Mouse (Mus musculus): ENCODE results near the gene Hist1h3e. TPM values are rescaled to one million over a fixed set of nuclear protein-coding genes. Genes with fewer than 3 reads are reported as not detected.
A peak's percentile ranks its signal among the peaks of the same experiment; 100 is the strongest.

The Hist1h3e gene
- polyA plus RNA-seq, 1 experiment from 2014 or later = 9.6 TPM

DNA sequence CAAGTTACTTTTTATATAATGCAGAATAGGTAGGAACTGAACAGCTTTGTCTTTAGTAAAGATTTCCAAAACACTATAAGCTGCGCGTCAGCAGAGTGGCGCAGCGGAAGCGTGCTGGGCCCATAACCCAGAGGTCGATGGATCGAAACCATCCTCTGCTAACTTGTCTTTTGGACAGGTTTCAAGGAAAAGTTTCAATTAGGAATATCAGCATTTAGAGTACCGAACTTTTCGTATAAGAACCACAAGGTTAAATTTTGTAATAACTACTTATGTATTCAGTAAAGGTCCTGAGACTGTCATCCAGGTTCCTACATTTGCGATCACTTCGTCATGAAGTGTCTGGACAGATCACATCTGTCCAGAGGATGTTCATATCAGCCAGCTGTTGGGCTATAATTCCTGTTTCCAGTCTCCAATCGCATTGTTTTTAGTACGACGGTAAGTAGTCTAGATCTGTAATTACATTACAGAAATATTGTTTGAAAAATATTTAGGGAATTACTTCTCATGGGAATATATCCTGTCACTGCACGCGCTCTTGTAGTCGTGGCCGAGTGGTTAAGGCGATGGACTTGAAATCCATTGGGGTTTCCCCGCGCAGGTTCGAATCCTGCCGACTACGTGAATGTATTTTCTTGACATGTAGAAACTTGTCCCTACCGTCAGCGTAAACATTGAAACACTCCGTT lies 44.4 kb downstream of the Hist1h3e start:
- WGBS = under 1% methylated on average over 27 of the region's 27 CpGs
- no peaks in the 10 kb centered on the region for H3K9me3 ChIP-seq (ENCODE audit: control insufficient read depth, low read length)
- peak; percentile 86 for ATAC-seq (ENCODE audit: insufficient number of reproducible peaks, low FRiP score, low TSS enrichment, low read depth)
- no peaks in the 10 kb centered on the region for H3K27me3 ChIP-seq (ENCODE audit: control insufficient read depth, insufficient read depth, low read length)
- DNase-seq (ENCODE audit: low spot score) = peak; percentile 92
- H3K27ac ChIP-seq (replicated peaks; ENCODE audit: low read depth, low read length) = no peak overlapping the region
- H3K4me3 ChIP-seq (ENCODE audit: low read depth, low read length) = peak overlapping the region; percentile 47
- H3K4me1 ChIP-seq (ENCODE audit: control insufficient read depth, insufficient read depth, low read length) = no peaks in the 10 kb centered on the region
- H3K4me2 ChIP-seq (ENCODE audit: low read depth, severe bottlenecking) = peak overlapping the region; percentile 70
- H3K9ac ChIP-seq (ENCODE audit: low read length) = no peak overlapping the region
- H3K36me3 ChIP-seq (ENCODE audit: control insufficient read depth, insufficient read depth, low read length) = no peaks in the 10 kb centered on the region

DNA sequence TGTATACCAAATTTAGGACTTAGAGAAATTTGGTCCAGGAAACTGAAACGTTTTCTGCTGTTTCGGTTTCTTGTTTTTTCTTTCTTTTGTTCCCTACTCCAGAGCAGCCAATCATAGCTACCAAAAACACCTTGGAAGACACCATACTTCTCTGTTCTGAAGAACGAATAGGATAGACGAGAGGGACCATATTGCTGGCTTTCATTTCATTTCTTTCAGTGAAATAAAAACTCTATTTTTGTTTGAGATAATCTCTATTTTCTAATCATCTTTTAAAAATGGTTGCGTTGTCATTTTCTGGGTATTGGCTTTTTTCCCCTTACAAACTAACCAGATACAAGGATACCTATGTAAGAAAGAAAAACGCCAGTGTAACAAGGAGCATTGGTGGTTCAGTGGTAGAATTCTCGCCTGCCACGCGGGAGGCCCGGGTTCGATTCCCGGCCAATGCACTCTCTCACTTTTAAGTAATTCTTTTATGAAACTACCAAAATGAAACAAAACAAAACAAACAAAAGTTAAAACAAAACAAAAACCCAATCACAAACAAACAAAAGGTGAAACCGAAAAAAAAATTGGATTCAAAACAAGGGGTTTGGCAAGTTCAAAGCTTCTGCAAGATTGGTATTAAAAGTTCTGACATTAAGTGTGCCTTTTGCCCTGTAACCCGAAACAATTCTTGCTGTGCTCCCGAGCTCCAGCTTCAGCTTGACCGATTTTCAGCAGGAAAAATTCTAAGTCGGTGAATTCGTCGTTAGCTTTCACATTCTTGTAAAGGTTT lies 45.2 kb downstream of the Hist1h3e start:
- Histone ChIP-seq H3K4me3 (ENCODE audit: low read depth, low read length) (peak overlapping the region; percentile 47), H3K9ac (ENCODE audit: low read length) (no peak overlapping the region), H3K36me3 (ENCODE audit: control insufficient read depth, insufficient read depth, low read length) (no peaks in the 10 kb centered on the region), H3K9me3 (ENCODE audit: control insufficient read depth, low read length) (no peaks in the 10 kb centered on the region), H3K4me1 (ENCODE audit: control insufficient read depth, insufficient read depth, low read length) (no peaks in the 10 kb centered on the region), H3K27ac (replicated peaks; ENCODE audit: low read depth, low read length) (no peak overlapping the region), H3K27me3 (ENCODE audit: control insufficient read depth, insufficient read depth, low read length) (no peaks in the 10 kb centered on the region), H3K4me2 (ENCODE audit: low read depth, severe bottlenecking) (peak overlapping the region; percentile 45)
- peak; percentile 82 for DNase-seq (ENCODE audit: low spot score)
- WGBS = under 1% methylated on average over 19 of the region's 19 CpGs
- peak; percentile 71 for ATAC-seq (ENCODE audit: insufficient number of reproducible peaks, low FRiP score, low TSS enrichment, low read depth)

DNA sequence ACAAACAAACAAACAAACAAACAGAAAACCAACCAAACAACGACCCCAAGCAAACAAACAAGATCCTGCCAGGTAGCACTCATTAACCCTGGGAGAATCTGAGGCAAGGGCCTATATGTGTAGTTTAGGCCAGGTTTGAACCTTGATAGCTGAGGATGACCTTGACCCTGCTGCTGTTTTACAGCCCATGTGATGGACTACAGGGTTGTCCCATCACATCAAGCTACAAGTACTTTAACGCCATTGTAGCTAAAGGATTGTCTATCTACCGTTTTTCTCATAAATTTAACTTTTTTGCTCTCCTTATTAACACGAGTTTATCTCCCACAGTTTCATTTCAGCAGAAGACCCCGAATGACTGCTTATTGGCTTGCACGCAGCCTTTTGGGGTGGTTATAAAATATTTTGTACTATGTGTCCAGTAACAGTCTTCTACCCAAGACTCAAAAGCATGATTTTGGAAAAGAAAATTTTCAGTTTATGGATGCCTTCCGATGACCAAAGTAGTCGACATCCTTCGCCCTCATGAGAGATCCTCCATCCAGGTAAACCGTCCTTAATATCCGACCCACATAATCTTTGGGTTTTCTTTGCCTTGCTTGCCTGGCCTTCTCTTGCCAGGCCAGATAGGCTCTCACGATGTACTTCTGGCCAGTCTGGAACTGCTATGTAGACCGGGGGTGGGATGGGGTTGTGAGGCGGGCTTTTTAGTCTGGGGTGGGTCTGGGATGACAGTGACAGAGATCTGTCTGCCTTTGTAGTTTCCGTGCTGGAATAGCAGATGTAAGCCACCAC lies 46.1 kb downstream of the Hist1h3e start:
- no peaks in the 10 kb centered on the region for H3K36me3 ChIP-seq (ENCODE audit: control insufficient read depth, insufficient read depth, low read length)
- no peaks in the 10 kb centered on the region for H3K27me3 ChIP-seq (ENCODE audit: control insufficient read depth, insufficient read depth, low read length)
- WGBS = 55% methylated on average over 15 of the region's 15 CpGs
- DNase-seq (ENCODE audit: low spot score) (peak; percentile 45), ATAC-seq (ENCODE audit: insufficient number of reproducible peaks, low FRiP score, low TSS enrichment, low read depth) (no peak)
- no peak overlapping the region for H3K9ac ChIP-seq (ENCODE audit: low read length)
- H3K27ac ChIP-seq (replicated peaks; ENCODE audit: low read depth, low read length) = no peak overlapping the region
- H3K4me2 ChIP-seq (ENCODE audit: low read depth, severe bottlenecking) = peak overlapping the region; percentile 45
- peak overlapping the region; percentile 25; the same call in 1 of the 2 replicates for H3K4me3 ChIP-seq (ENCODE audit: low read depth, low read length)
- H3K4me1 ChIP-seq (ENCODE audit: control insufficient read depth, insufficient read depth, low read length) = no peaks in the 10 kb centered on the region
- no peaks in the 10 kb centered on the region for H3K9me3 ChIP-seq (ENCODE audit: control insufficient read depth, low read length)

DNA sequence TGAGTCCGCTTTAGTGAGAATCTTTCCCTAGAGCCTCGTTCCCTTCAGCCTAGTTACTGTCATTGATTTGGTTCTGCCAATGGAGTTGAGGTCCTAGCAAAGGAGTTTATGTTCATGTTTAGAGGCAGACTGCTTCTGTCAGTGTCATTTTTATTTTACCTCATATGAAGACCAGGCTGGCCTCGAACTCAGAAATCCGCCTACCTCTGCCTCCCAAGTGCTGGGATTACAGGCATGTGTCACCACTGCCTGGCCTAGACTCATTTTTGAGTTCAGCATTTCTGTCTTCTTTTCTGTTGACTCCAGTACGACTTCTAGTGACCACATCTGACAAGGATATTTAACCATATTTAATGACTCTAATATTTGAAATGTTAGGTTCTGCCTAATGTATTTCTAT lies 46.9 kb downstream of the Hist1h3e start:
- no peak overlapping the region for H3K9ac ChIP-seq (ENCODE audit: low read length)
- DNase-seq (ENCODE audit: low spot score) (no peak), ATAC-seq (ENCODE audit: insufficient number of reproducible peaks, low FRiP score, low TSS enrichment, low read depth) (no peak)
- no peaks in the 10 kb centered on the region for H3K36me3 ChIP-seq (ENCODE audit: control insufficient read depth, insufficient read depth, low read length)
- H3K27me3 ChIP-seq (ENCODE audit: control insufficient read depth, insufficient read depth, low read length) = no peaks in the 10 kb centered on the region
- no peak overlapping the region for H3K4me2 ChIP-seq (ENCODE audit: low read depth, severe bottlenecking)
- H3K4me3 ChIP-seq (ENCODE audit: low read depth, low read length) = no peak overlapping the region
- no peak overlapping the region for H3K27ac ChIP-seq (replicated peaks; ENCODE audit: low read depth, low read length)
- H3K4me1 ChIP-seq (ENCODE audit: control insufficient read depth, insufficient read depth, low read length) = no peaks in the 10 kb centered on the region
- H3K9me3 ChIP-seq (ENCODE audit: control insufficient read depth, low read length) = no peaks in the 10 kb centered on the region
- WGBS = 77% methylated on average over 5 of the region's 5 CpGs

DNA sequence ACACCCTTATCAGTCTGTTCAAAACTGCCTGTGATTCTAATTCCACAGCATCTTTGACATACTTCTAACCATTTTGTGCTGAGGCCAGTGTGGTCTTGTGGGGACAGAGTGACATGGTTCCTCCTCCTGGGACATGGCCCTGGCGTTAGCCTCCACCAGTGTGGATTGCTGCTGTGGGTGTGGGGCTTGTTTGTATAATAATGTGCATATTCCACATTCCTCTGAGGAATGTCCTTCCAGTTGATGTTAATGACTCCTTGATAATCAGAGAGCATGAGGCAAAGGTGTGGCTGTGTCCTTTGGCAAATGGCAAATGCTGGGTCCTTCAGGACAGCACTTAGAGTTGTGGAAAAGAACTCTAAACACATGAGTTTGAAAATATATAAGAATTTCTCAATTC lies 48.7 kb downstream of the Hist1h3e start:
- Histone ChIP-seq H3K36me3 (ENCODE audit: control insufficient read depth, insufficient read depth, low read length) (no peaks in the 10 kb centered on the region), H3K9ac (ENCODE audit: low read length) (no peak overlapping the region), H3K4me1 (ENCODE audit: control insufficient read depth, insufficient read depth, low read length) (no peaks in the 10 kb centered on the region), H3K4me3 (ENCODE audit: low read depth, low read length) (no peak overlapping the region), H3K27me3 (ENCODE audit: control insufficient read depth, insufficient read depth, low read length) (no peaks in the 10 kb centered on the region), H3K4me2 (ENCODE audit: low read depth, severe bottlenecking) (no peak overlapping the region), H3K9me3 (ENCODE audit: control insufficient read depth, low read length) (no peaks in the 10 kb centered on the region), H3K27ac (replicated peaks; ENCODE audit: low read depth, low read length) (no peak overlapping the region)
- WGBS = 89% methylated on average over 1 of the region's 1 CpGs
- DNase-seq (ENCODE audit: low spot score) (no peak), ATAC-seq (ENCODE audit: insufficient number of reproducible peaks, low FRiP score, low TSS enrichment, low read depth) (no peak)

Small RNAs within 50 kb of the gene (microRNA-seq; reads per million reads assigned to microRNA genes)
- gene Gm44297 (not detected), gene Gm44359 (not detected), gene Gm44394 (not detected), gene n-TStga1 (0.92 reads per million)

Other genes with a start within 250 kb of the Hist1h3e start
- 71.9 and 76.4 TPM in 2 replicates for gene Zfp322a, start 193.2 kb downstream of the Hist1h3e start, polyA plus RNA-seq (2014; fragmentation: Nextera tagmentation; extraction: Ambion mirVana)
- 16.3 and 17.4 TPM in 2 replicates for gene Abt1, start 138.5 kb downstream of the Hist1h3e start, polyA plus RNA-seq (2014; fragmentation: Nextera tagmentation; extraction: Ambion mirVana)
- not detected in 2 replicates for gene Btn1a1, start 96.5 kb downstream of the Hist1h3e start, polyA plus RNA-seq (2014; fragmentation: Nextera tagmentation; extraction: Ambion mirVana)
- 1.3 and 2.2 TPM in 2 replicates for gene Btn2a2, start 73.5 kb downstream of the Hist1h3e start, polyA plus RNA-seq (2014; fragmentation: Nextera tagmentation; extraction: Ambion mirVana)
- 4.0 and 5.6 TPM in 2 replicates for gene Hist1h4h, start 31.3 kb downstream of the Hist1h3e start, polyA plus RNA-seq (2014; fragmentation: Nextera tagmentation; extraction: Ambion mirVana)
- gene Hist1h2af, start 28.5 kb downstream of the Hist1h3e start, polyA plus RNA-seq (2014; fragmentation: Nextera tagmentation; extraction: Ambion mirVana) = 5.1 and 7.9 TPM in 2 replicates
- 7.0 and 9.4 TPM in 2 replicates for gene Hist1h3g, start 26.9 kb downstream of the Hist1h3e start, polyA plus RNA-seq (2014; fragmentation: Nextera tagmentation; extraction: Ambion mirVana)
- 0.79 and 1.0 TPM in 2 replicates for gene Hist1h2bh, start 19.0 kb downstream of the Hist1h3e start, polyA plus RNA-seq (2014; fragmentation: Nextera tagmentation; extraction: Ambion mirVana)
- 1.4 and 2.0 TPM in 2 replicates for gene Hist1h3f, start 18.3 kb downstream of the Hist1h3e start, polyA plus RNA-seq (2014; fragmentation: Nextera tagmentation; extraction: Ambion mirVana)
- gene Hist1h4f, start 10.7 kb downstream of the Hist1h3e start, polyA plus RNA-seq (2014; fragmentation: Nextera tagmentation; extraction: Ambion mirVana) = 0.67 and 2.3 TPM in 2 replicates
- gene Hist1h1d, start 9.1 kb downstream of the Hist1h3e start, polyA plus RNA-seq (2014; fragmentation: Nextera tagmentation; extraction: Ambion mirVana) = 0.54 and 0.56 TPM in 2 replicates
- gene Hist1h2ae, start 8.9 kb upstream of the Hist1h3e start, polyA plus RNA-seq (2014; fragmentation: Nextera tagmentation; extraction: Ambion mirVana) = 98.4 and 102 TPM in 2 replicates
- gene Hist1h2bg, start 9.0 kb upstream of the Hist1h3e start, polyA plus RNA-seq (2014; fragmentation: Nextera tagmentation; extraction: Ambion mirVana) = 8.2 and 10.0 TPM in 2 replicates
- gene Hist1h2bf, start 11.8 kb upstream of the Hist1h3e start, polyA plus RNA-seq (2014; fragmentation: Nextera tagmentation; extraction: Ambion mirVana) = 4.5 and 5.4 TPM in 2 replicates
- 2.2 and 3.1 TPM in 2 replicates for gene Hist1h2ad, start 12.0 kb upstream of the Hist1h3e start, polyA plus RNA-seq (2014; fragmentation: Nextera tagmentation; extraction: Ambion mirVana)
- 12.6 and 13.2 TPM in 2 replicates for gene Hist1h3d, start 13.4 kb upstream of the Hist1h3e start, polyA plus RNA-seq (2014; fragmentation: Nextera tagmentation; extraction: Ambion mirVana)
- gene Hist1h4d, start 19.2 kb upstream of the Hist1h3e start, polyA plus RNA-seq (2014; fragmentation: Nextera tagmentation; extraction: Ambion mirVana) = 133 and 134 TPM in 2 replicates
- gene Hist1h2be, start 58.8 kb upstream of the Hist1h3e start, polyA plus RNA-seq (2014; fragmentation: Nextera tagmentation; extraction: Ambion mirVana) = 3.1 and 3.9 TPM in 2 replicates
- gene Hist1h1e, start 60.2 kb upstream of the Hist1h3e start, polyA plus RNA-seq (2014; fragmentation: Nextera tagmentation; extraction: Ambion mirVana) = 20.3 and 24.6 TPM in 2 replicates
- 0.96 and 1.0 TPM in 2 replicates for gene Hist1h2ac, start 121.6 kb upstream of the Hist1h3e start, polyA plus RNA-seq (2014; fragmentation: Nextera tagmentation; extraction: Ambion mirVana)
- gene Hist1h2bc, start 121.8 kb upstream of the Hist1h3e start, polyA plus RNA-seq (2014; fragmentation: Nextera tagmentation; extraction: Ambion mirVana) = 19.9 and 21.1 TPM in 2 replicates
- 0.28 TPM in 1 of 2 replicates, not detected in the other for gene Hist1h1t, start 133.4 kb upstream of the Hist1h3e start, polyA plus RNA-seq (2014; fragmentation: Nextera tagmentation; extraction: Ambion mirVana)
- gene Hist1h4c, start 136.1 kb upstream of the Hist1h3e start, polyA plus RNA-seq (2014; fragmentation: Nextera tagmentation; extraction: Ambion mirVana) = 6.6 and 7.9 TPM in 2 replicates
- 2.1 and 3.7 TPM in 2 replicates for gene Hfe, start 148.5 kb upstream of the Hist1h3e start, polyA plus RNA-seq (2014; fragmentation: Nextera tagmentation; extraction: Ambion mirVana)
- gene Hist1h1c, start 176.4 kb upstream of the Hist1h3e start, polyA plus RNA-seq (2014; fragmentation: Nextera tagmentation; extraction: Ambion mirVana) = 15.4 and 16.6 TPM in 2 replicates
- gene Hist1h3c, start 183.2 kb upstream of the Hist1h3e start, polyA plus RNA-seq (2014; fragmentation: Nextera tagmentation; extraction: Ambion mirVana) = 13.3 and 14.0 TPM in 2 replicates
- 1.7 and 3.4 TPM in 2 replicates for gene Hist1h2bb, start 184.4 kb upstream of the Hist1h3e start, polyA plus RNA-seq (2014; fragmentation: Nextera tagmentation; extraction: Ambion mirVana)
- gene Hist1h2ab, start 188.8 kb upstream of the Hist1h3e start, polyA plus RNA-seq (2014; fragmentation: Nextera tagmentation; extraction: Ambion mirVana) = 63.8 and 65.5 TPM in 2 replicates
- 7.5 and 12.0 TPM in 2 replicates for gene Hist1h3b, start 189.9 kb upstream of the Hist1h3e start, polyA plus RNA-seq (2014; fragmentation: Nextera tagmentation; extraction: Ambion mirVana)
- gene Hist1h4b, start 194.6 kb upstream of the Hist1h3e start, polyA plus RNA-seq (2014; fragmentation: Nextera tagmentation; extraction: Ambion mirVana) = 6.3 and 7.9 TPM in 2 replicates
- gene Hist1h4a, start 198.9 kb upstream of the Hist1h3e start, polyA plus RNA-seq (2014; fragmentation: Nextera tagmentation; extraction: Ambion mirVana) = 0.35 and 0.78 TPM in 2 replicates
- gene Hist1h3a, start 200.0 kb upstream of the Hist1h3e start, polyA plus RNA-seq (2014; fragmentation: Nextera tagmentation; extraction: Ambion mirVana) = 5.1 and 5.4 TPM in 2 replicates
- gene Hist1h1a, start 201.3 kb upstream of the Hist1h3e start, polyA plus RNA-seq (2014; fragmentation: Nextera tagmentation; extraction: Ambion mirVana) = 2.8 and 4.1 TPM in 2 replicates
- 0.30 TPM in 1 of 2 replicates, not detected in the other for gene Trim38, start 207.5 kb upstream of the Hist1h3e start, polyA plus RNA-seq (2014; fragmentation: Nextera tagmentation; extraction: Ambion mirVana)
- gene Slc17a2, start 244.6 kb upstream of the Hist1h3e start, polyA plus RNA-seq (2014; fragmentation: Nextera tagmentation; extraction: Ambion mirVana) = not detected in 2 replicates